Mouse (Mus musculus): ENCODE data around the gene Urb2.

The Urb2 gene

DNA sequence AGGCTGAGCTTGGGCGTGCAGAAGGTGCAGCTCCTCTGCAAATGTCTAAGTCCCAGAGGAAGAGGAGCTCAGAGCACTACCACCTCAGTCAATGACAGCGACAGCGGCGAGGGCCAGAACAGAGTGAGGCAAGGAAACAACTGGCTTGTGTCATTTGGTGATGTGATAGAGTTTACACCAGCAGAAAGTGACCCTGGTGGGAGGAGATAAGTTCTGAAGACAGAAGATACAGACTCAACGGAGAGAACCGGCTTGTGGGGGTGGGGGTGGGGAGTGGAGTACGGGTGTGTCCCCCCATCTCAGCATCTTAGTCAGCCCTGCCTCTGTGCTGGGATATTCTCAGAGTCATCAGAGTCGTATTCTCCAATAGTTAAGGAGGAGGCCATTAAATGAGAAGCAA is 56.1 kb downstream of the Urb2 start:
- no peak for DNase-seq (ENCODE audit: low spot score in 2 of 2)

DNA sequence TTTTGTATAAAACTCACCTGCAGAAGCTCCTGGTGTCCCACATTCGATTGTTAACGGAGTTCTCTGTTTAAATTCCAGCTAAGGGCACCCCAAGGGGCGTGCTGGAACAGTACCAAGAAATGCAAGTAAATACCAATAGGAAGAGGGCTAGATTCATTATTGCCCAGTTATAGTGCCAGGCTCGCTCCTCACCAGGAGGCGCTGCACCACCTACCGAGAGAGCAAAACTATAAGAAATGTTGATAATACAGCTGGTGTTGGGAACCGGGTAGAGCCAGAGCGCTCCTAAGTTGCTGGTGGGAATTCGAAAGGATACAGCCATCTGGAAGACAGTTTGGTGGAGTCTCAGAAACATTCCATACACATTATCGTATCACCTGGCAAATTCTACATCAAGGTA is 56.7 kb downstream of the Urb2 start:
- peak in 1 of 2 experiments; percentile 36 for DNase-seq (ENCODE audit: low spot score in 2 of 2)

DNA sequence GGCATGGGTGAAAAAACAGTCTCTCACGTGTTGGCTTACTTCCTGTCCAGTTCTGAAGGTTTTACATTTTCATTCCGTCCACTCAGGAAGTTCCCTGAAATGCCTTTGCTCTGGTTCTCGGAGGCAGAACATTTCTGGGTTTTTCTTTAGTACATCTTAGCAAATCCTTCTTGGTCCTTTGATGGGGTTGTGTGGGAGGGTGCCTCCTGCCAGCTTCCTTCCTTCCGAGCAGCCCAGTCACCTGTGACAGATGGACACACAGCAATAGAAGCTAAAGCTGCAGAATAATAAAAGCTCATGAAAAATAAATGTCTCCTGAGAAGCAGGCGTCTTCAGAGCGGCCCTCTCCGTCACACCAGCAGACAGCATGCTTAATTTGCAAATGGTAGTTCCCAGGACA is 57.7 kb downstream of the Urb2 start:
- DNase-seq (ENCODE audit: low spot score in 2 of 2) = no peak

DNA sequence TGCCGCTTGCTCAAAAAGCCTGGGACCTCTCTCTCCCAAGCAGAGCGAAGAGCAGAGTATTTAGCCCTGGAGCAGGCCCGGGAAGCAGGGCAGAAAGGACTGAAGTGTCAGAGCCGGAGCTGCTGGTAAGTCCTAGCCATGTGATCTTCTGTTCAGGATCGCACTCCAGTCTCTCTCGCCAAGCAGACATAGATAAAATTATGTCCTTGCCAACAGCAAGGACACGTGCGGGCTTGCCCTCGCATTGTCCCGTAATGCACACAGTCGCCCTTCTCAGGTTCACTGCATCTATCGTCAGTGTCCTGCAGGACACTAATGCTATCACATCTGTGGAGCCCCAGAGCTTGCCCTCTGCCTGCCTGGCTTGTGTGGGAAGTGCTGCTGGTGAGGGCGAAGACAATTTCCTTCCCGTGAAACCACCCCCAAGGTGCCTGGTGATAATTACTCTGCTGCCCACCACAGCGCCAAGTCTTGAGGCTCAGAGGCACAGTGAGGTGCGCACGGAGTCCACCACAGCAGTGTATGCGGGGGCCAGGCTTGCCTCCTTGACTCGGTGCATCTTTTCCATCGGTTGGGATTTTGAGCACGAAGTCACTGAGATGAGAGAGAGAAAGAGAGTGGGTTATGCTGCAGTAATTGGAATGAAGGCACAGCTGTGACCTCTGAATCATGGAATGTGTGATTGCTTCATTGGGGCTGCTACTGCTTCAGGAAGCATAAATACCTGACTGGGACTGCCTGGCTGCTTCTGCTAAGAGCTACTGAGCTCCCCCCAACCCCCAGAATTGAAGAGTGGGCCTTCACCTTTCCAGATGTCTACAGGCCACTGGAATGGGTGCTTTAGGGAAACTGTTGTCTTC is 59.4 kb downstream of the Urb2 start:
- no peak for DNase-seq (ENCODE audit: low spot score in 2 of 2)

DNA sequence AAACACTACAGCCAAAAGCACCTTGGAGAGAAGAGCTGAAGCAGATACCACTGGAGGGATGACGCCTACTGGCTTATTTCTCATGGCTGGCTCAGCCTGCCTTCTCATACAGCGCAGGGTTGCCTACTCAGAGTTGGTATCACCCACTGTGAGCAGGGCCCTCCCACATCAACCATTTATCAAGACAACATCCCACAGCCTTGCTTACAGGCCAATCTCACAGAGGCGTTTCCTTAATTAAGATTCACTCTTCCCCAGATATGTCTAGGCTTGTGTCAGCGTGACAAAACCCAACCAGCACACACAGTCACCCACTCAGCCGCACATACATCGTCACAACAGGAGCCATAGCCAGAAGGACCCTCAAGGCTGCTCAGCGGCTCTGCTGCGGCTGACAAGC is 61.3 kb downstream of the Urb2 start:
- DNase-seq (ENCODE audit: low spot score in 2 of 2) = no peak

DNA sequence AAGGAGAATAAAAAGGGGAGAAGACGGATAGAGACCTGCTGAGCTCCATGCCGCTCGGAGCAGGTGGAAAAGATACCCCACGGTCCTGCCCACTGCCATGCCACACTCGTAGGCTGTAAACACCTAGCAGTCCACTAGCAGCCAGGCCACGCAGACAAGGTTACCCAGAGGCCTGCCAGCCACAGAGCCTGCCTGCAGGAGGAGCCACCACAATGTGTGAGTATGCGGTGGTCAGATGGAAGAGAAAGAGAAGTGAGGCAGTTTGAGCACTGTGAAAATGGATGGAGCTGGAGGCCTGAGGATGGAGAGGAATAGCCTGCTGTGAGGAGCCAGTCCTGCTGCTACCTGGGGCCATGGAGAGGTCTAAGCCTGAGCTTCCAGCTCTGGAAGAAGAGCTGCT is 62.3 kb downstream of the Urb2 start:
- no peak for DNase-seq (ENCODE audit: low spot score in 2 of 2)

DNA sequence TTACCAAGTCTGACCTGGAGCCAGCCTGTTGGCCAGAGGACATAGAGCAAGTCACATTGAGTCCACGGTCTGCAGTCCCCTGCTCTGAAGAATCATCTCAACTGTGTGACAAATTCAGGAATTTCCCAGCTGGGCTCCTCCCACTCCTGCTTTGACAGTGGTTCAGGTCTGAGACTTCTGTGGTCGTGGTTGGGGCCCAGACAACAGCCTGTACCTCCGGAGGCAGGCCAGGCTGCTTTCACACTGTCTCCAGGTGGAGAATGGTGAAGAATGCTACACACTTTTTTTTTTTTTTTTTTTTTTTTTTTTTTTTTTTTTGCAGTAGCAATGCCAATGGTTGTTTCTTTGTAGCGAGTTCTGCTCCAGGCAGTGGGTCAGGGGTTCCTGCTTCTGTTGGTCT is 64.4 kb downstream of the Urb2 start:
- no peak for DNase-seq (ENCODE audit: low spot score in 2 of 2)

DNA sequence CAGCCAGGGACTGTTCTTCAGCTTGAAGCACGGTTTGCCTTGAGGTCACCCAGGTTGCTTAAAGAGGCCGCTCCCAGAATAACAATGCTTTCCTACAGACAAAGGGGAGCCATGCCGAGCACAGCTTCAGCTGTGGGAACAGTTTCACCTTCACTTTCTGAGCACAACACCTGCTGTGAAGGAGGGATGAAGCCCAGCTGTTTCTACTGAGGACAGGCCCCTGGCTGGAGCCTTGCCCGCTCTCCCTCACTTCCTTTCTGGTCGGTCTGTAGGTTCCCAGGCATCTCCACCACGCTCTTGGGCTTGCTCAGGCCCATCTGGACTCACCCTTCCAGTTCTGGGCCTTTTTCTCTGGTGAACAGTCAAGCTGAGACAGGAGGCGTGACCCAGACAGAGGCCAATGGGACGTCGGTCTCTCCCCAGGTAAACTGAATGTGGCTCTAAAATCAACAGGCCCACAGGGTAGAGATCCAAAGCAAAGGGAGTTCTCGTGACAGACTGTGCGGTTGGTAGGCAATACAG is 66.8 kb downstream of the Urb2 start:
- DNase-seq (ENCODE audit: low spot score in 2 of 2) = no peak

DNA sequence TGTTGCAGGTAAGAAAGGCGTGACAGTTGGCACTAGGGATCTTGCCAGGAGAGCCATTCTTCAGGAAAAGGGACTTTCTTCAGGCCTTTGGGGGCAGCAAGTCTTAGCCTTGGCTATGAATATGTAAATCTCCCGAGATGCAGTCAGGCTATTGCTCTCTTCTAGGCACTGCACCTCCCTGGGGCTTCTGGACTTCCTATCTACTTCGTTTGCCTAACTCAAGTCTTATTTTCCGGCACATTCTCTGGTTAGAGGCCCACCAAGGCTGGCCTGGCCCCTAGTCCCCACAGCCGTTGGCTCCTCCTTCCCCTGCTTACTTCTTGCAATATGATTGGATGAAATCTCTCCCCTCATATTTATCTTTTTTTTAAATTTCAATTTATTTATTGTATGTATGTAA is 67.7 kb downstream of the Urb2 start:
- no peak for DNase-seq (ENCODE audit: low spot score in 2 of 2)

DNA sequence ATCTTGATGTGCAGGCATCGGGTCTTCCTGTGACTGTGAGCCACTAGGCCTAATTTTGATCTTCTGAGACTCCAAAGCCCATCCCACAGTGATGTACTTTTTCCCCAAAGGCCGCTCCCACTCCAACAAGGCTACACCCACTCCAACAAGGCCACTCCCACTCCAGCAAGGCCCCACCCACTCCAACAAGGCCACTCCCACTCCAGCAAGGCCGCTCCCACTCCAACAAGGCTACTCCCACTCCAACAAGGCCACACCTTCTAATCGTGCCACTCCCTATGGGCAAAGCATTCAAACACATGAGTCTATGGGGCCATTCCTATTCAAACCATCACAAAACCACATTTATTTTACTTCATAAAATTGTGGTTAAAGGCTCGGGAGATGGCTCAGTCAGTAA is 69.2 kb downstream of the Urb2 start:
- DNase-seq (ENCODE audit: low spot score in 2 of 2) = no peak
